Mouse (Mus musculus): ENCODE results near the gene Atxn7l1. TPM values are rescaled to one million over a fixed set of nuclear protein-coding genes. Genes with fewer than 3 reads are reported as not detected.

The Atxn7l1 gene
- polyA plus RNA-seq, 1 experiment from 2014 or later: 10.8 TPM

GRCm38 (mm10) chr12:33125594-33126227 lies 21.8 kb upstream of the Atxn7l1 start:
- no peaks in the 10 kb centered on the region for H3K27me3 ChIP-seq (ENCODE audit: control insufficient read depth, insufficient read depth, low read length)
- no peak overlapping the region for H3K9ac ChIP-seq (ENCODE audit: low read length)
- H3K27ac ChIP-seq (ENCODE audit: low read length): no peak overlapping the region
- H3K9me3 ChIP-seq (replicated peaks; ENCODE audit: control insufficient read depth, low read length): no peaks in the 10 kb centered on the region
- peaks cover 5% of the 10 kb centered on the region for H3K4me1 ChIP-seq (ENCODE audit: control insufficient read depth, insufficient read depth, low read length)
- no peak overlapping the region for H3K4me3 ChIP-seq (ENCODE audit: low read length)
- no peak overlapping the region for H3K4me2 ChIP-seq (ENCODE audit: low read depth, low read length)
- WGBS: 50% methylated on average over 9 of the region's 9 CpGs
- H3K36me3 ChIP-seq (ENCODE audit: control insufficient read depth, insufficient read depth): no peaks in the 10 kb centered on the region
- ATAC-seq (replicated peaks; ENCODE audit: extremely low read depth, insufficient read depth, low FRiP score): no peak

GRCm38 (mm10) chr12:33126243-33126642 lies 21.2 kb upstream of the Atxn7l1 start:
- H3K27me3 ChIP-seq (ENCODE audit: control insufficient read depth, insufficient read depth, low read length): no peaks in the 10 kb centered on the region
- no peak overlapping the region for H3K4me2 ChIP-seq (ENCODE audit: low read depth, low read length)
- no peak overlapping the region for H3K4me3 ChIP-seq (ENCODE audit: low read length)
- no peaks in the 10 kb centered on the region for H3K9me3 ChIP-seq (replicated peaks; ENCODE audit: control insufficient read depth, low read length)
- H3K4me1 ChIP-seq (ENCODE audit: control insufficient read depth, insufficient read depth, low read length): peaks cover 5% of the 10 kb centered on the region
- H3K27ac ChIP-seq (ENCODE audit: low read length): no peak overlapping the region
- H3K9ac ChIP-seq (ENCODE audit: low read length): no peak overlapping the region
- ATAC-seq (replicated peaks; ENCODE audit: extremely low read depth, insufficient read depth, low FRiP score): no peak
- H3K36me3 ChIP-seq (ENCODE audit: control insufficient read depth, insufficient read depth): no peaks in the 10 kb centered on the region

- H3K9me3 ChIP-seq (replicated peaks; ENCODE audit: control insufficient read depth, low read length): no peaks in the 10 kb centered on the region
- no peak for ATAC-seq (replicated peaks; ENCODE audit: extremely low read depth, insufficient read depth, low FRiP score)
- H3K27ac ChIP-seq (ENCODE audit: low read length): no peak overlapping the region
- H3K4me3 ChIP-seq (ENCODE audit: low read length): no peak overlapping the region
- no peak overlapping the region for H3K9ac ChIP-seq (ENCODE audit: low read length)
- H3K36me3 ChIP-seq (ENCODE audit: control insufficient read depth, insufficient read depth): no peaks in the 10 kb centered on the region
- 74% methylated on average over 2 of the region's 2 CpGs for WGBS
- H3K4me1 ChIP-seq (ENCODE audit: control insufficient read depth, insufficient read depth, low read length): peaks cover 5% of the 10 kb centered on the region
- no peaks in the 10 kb centered on the region for H3K27me3 ChIP-seq (ENCODE audit: control insufficient read depth, insufficient read depth, low read length)
- H3K4me2 ChIP-seq (ENCODE audit: low read depth, low read length): no peak overlapping the region
Observed at GRCm38 (mm10) chr12:33128121-33128520, 19.4 kb upstream of the Atxn7l1 start.

- Histone ChIP-seq H3K4me2 (ENCODE audit: low read depth, low read length) (no peak overlapping the region), H3K9ac (ENCODE audit: low read length) (no peak overlapping the region), H3K36me3 (ENCODE audit: control insufficient read depth, insufficient read depth) (no peaks in the 10 kb centered on the region), H3K27ac (ENCODE audit: low read length) (no peak overlapping the region), H3K4me1 (ENCODE audit: control insufficient read depth, insufficient read depth, low read length) (peaks cover 5% of the 10 kb centered on the region), H3K27me3 (ENCODE audit: control insufficient read depth, insufficient read depth, low read length) (no peaks in the 10 kb centered on the region), H3K4me3 (ENCODE audit: low read length) (no peak overlapping the region), H3K9me3 (replicated peaks; ENCODE audit: control insufficient read depth, low read length) (no peaks in the 10 kb centered on the region)
- WGBS: 67% methylated on average over 7 of the region's 7 CpGs
- no peak for ATAC-seq (replicated peaks; ENCODE audit: extremely low read depth, insufficient read depth, low FRiP score)
Observed at GRCm38 (mm10) chr12:33128702-33129101, 18.8 kb upstream of the Atxn7l1 start.

- Histone ChIP-seq H3K27ac (ENCODE audit: low read length) (no peak overlapping the region), H3K9ac (ENCODE audit: low read length) (no peak overlapping the region), H3K27me3 (ENCODE audit: control insufficient read depth, insufficient read depth, low read length) (no peaks in the 10 kb centered on the region), H3K36me3 (ENCODE audit: control insufficient read depth, insufficient read depth) (no peaks in the 10 kb centered on the region), H3K4me2 (ENCODE audit: low read depth, low read length) (no peak overlapping the region), H3K9me3 (replicated peaks; ENCODE audit: control insufficient read depth, low read length) (no peaks in the 10 kb centered on the region), H3K4me1 (ENCODE audit: control insufficient read depth, insufficient read depth, low read length) (peaks cover 5% of the 10 kb centered on the region), H3K4me3 (ENCODE audit: low read length) (no peak overlapping the region)
- 10% methylated on average over 4 of the region's 4 CpGs for WGBS
- peak; percentile 38; the same call in 1 of the 2 replicates for ATAC-seq (replicated peaks; ENCODE audit: extremely low read depth, insufficient read depth, low FRiP score)
Observed at GRCm38 (mm10) chr12:33129410-33129809, 18.1 kb upstream of the Atxn7l1 start.

GRCm38 (mm10) chr12:33130401-33130800 lies 17.1 kb upstream of the Atxn7l1 start:
- Histone ChIP-seq H3K27ac (ENCODE audit: low read length) (no peak overlapping the region), H3K9ac (ENCODE audit: low read length) (no peak overlapping the region), H3K4me2 (ENCODE audit: low read depth, low read length) (no peak overlapping the region), H3K9me3 (replicated peaks; ENCODE audit: control insufficient read depth, low read length) (no peaks in the 10 kb centered on the region), H3K4me1 (ENCODE audit: control insufficient read depth, insufficient read depth, low read length) (peaks cover 5% of the 10 kb centered on the region), H3K27me3 (ENCODE audit: control insufficient read depth, insufficient read depth, low read length) (no peaks in the 10 kb centered on the region), H3K4me3 (ENCODE audit: low read length) (no peak overlapping the region), H3K36me3 (ENCODE audit: control insufficient read depth, insufficient read depth) (no peaks in the 10 kb centered on the region)
- no peak for ATAC-seq (replicated peaks; ENCODE audit: extremely low read depth, insufficient read depth, low FRiP score)
- 62% methylated on average over 8 of the region's 8 CpGs for WGBS

GRCm38 (mm10) chr12:33131796-33132195 lies 15.7 kb upstream of the Atxn7l1 start:
- Histone ChIP-seq H3K4me2 (ENCODE audit: low read depth, low read length) (no peak overlapping the region), H3K9ac (ENCODE audit: low read length) (no peak overlapping the region), H3K27me3 (ENCODE audit: control insufficient read depth, insufficient read depth, low read length) (no peaks in the 10 kb centered on the region), H3K4me1 (ENCODE audit: control insufficient read depth, insufficient read depth, low read length) (peaks cover 5% of the 10 kb centered on the region), H3K36me3 (ENCODE audit: control insufficient read depth, insufficient read depth) (no peaks in the 10 kb centered on the region), H3K4me3 (ENCODE audit: low read length) (no peak overlapping the region), H3K9me3 (replicated peaks; ENCODE audit: control insufficient read depth, low read length) (no peaks in the 10 kb centered on the region), H3K27ac (ENCODE audit: low read length) (peak overlapping the region; percentile 32; the same call in 1 of the 2 replicates)
- 0 out of 2 replicates have a peak, but pooled peaks have one; percentile 42 for ATAC-seq (replicated peaks; ENCODE audit: extremely low read depth, insufficient read depth, low FRiP score)
- WGBS: 54% methylated on average over 7 of the region's 7 CpGs

- Histone ChIP-seq H3K27me3 (ENCODE audit: control insufficient read depth, insufficient read depth, low read length) (no peaks in the 10 kb centered on the region), H3K27ac (ENCODE audit: low read length) (no peak overlapping the region), H3K9ac (ENCODE audit: low read length) (no peak overlapping the region), H3K4me1 (ENCODE audit: control insufficient read depth, insufficient read depth, low read length) (peaks cover 11% of the 10 kb centered on the region), H3K36me3 (ENCODE audit: control insufficient read depth, insufficient read depth) (no peaks in the 10 kb centered on the region), H3K9me3 (replicated peaks; ENCODE audit: control insufficient read depth, low read length) (no peaks in the 10 kb centered on the region), H3K4me3 (ENCODE audit: low read length) (no peak overlapping the region), H3K4me2 (ENCODE audit: low read depth, low read length) (no peak overlapping the region)
- 68% methylated on average over 1 of the region's 1 CpGs for WGBS
- no peak for ATAC-seq (replicated peaks; ENCODE audit: extremely low read depth, insufficient read depth, low FRiP score)
Observed at GRCm38 (mm10) chr12:33137857-33138256, 9.6 kb upstream of the Atxn7l1 start.

GRCm38 (mm10) chr12:33139083-33139482 lies 8.4 kb upstream of the Atxn7l1 start:
- Histone ChIP-seq H3K9me3 (replicated peaks; ENCODE audit: control insufficient read depth, low read length) (no peaks in the 10 kb centered on the region), H3K9ac (ENCODE audit: low read length) (no peak overlapping the region; the same call in 1 of the 2 replicates), H3K36me3 (ENCODE audit: control insufficient read depth, insufficient read depth) (no peaks in the 10 kb centered on the region), H3K4me3 (ENCODE audit: low read length) (no peak overlapping the region), H3K27ac (ENCODE audit: low read length) (peak overlapping the region; percentile 30; the same call in 1 of the 2 replicates), H3K4me1 (ENCODE audit: control insufficient read depth, insufficient read depth, low read length) (peaks cover 11% of the 10 kb centered on the region), H3K27me3 (ENCODE audit: control insufficient read depth, insufficient read depth, low read length) (no peaks in the 10 kb centered on the region), H3K4me2 (ENCODE audit: low read depth, low read length) (no peak overlapping the region)
- 33% methylated on average over 3 of the region's 3 CpGs for WGBS
- peak; percentile 78 for ATAC-seq (replicated peaks; ENCODE audit: extremely low read depth, insufficient read depth, low FRiP score)
